Mouse (Mus musculus): ENCODE measurements around the gene Tnfrsf19.

Tnfrsf19 gene

GRCm38 (mm10) chr14:61019880-61020279 is 26.4 kb downstream of the Tnfrsf19 start:
- no peak for DNase-seq

GRCm38 (mm10) chr14:61014544-61014943 is 31.7 kb downstream of the Tnfrsf19 start:
- no peak for DNase-seq

GRCm38 (mm10) chr14:61012397-61012931 is 33.8 kb downstream of the Tnfrsf19 start:
- DNase-seq: peak; percentile 54

- no peak for DNase-seq
These were observed 34.6 kb downstream of the Tnfrsf19 start for GRCm38 (mm10) chr14:61011621-61012174.

- no peak for DNase-seq
These were observed 41.0 kb downstream of the Tnfrsf19 start for GRCm38 (mm10) chr14:61005127-61005837.

GRCm38 (mm10) chr14:61003676-61004075 is 42.6 kb downstream of the Tnfrsf19 start:
- no peak for DNase-seq

- DNase-seq: no peak
These were observed 46.2 kb downstream of the Tnfrsf19 start for GRCm38 (mm10) chr14:61000072-61000471.

GRCm38 (mm10) chr14:60996556-60996955 is 49.7 kb downstream of the Tnfrsf19 start:
- DNase-seq: no peak

GRCm38 (mm10) chr14:60993506-60993905 is 52.8 kb downstream of the Tnfrsf19 start:
- DNase-seq: no peak

GRCm38 (mm10) chr14:60993092-60993491 is 53.2 kb downstream of the Tnfrsf19 start:
- no peak for DNase-seq

- DNase-seq: peak; percentile 47
These were observed 54.1 kb downstream of the Tnfrsf19 start for GRCm38 (mm10) chr14:60992144-60992543.

- DNase-seq: no peak
These were observed 58.1 kb downstream of the Tnfrsf19 start for GRCm38 (mm10) chr14:60988228-60988627.

GRCm38 (mm10) chr14:60986926-60987325 is 59.4 kb downstream of the Tnfrsf19 start:
- no peak for DNase-seq

GRCm38 (mm10) chr14:60985077-60985476 is 61.2 kb downstream of the Tnfrsf19 start:
- DNase-seq: no peak

GRCm38 (mm10) chr14:60984266-60984665 is 62.0 kb downstream of the Tnfrsf19 start:
- no peak for DNase-seq

- no peak for DNase-seq
These were observed 64.2 kb downstream of the Tnfrsf19 start for GRCm38 (mm10) chr14:60982126-60982525.

- DNase-seq: no peak
These were observed 65.9 kb downstream of the Tnfrsf19 start for GRCm38 (mm10) chr14:60980244-60980887.

GRCm38 (mm10) chr14:60978129-60978528 is 68.2 kb downstream of the Tnfrsf19 start:
- no peak for DNase-seq

GRCm38 (mm10) chr14:60976231-60976630 is 70.1 kb downstream of the Tnfrsf19 start:
- no peak for DNase-seq

- DNase-seq: no peak
These were observed 70.6 kb downstream of the Tnfrsf19 start for GRCm38 (mm10) chr14:60975736-60976135.

GRCm38 (mm10) chr14:60970961-60971360 is 75.3 kb downstream of the Tnfrsf19 start:
- DNase-seq: no peak

GRCm38 (mm10) chr14:60966061-60966460 is 80.2 kb downstream of the Tnfrsf19 start:
- DNase-seq: no peak

- DNase-seq: no peak
These were observed 82.1 kb downstream of the Tnfrsf19 start for GRCm38 (mm10) chr14:60964016-60964810.

Measured in right cerebral cortex, postnatal 14 days (tissue).